Comparison of ENCODE assay signal across 24 mouse cellular contexts in the genomic region with DNA sequence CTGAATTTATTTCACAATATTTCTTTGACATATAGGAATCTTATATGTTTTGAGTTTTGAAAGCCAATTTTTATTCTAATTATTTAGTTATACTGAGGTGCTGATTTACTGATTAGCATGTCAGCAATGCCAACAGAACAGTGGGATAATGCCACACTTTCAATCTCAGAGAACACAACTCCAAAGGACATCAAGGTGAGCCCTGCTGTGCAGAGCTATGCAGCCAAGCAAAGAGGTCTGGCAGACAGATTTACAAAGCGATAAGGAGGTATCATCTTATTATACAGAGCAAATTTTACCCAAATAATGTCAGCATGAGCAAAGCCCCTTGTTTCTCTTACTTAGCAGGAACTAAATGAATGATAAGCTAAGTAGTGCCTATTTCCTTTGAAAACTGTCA.
DNase-seq lines count a peak whose midpoint lies in the region; TF ChIP-seq lines count a peak whose summit lies in the region.
"Had no signal": no experiment of that assay in that cellular context is flagged by ENCODE, and none has a peak within 500 bp of the region (broad histone marks: within the 10 kb centered on the region; RNA-seq: fewer than 3 reads in every experiment).

No protein-coding gene starts in this region.

- no peak overlapping the region for H3K4me3 ChIP-seq in left cerebral cortex, adult 2 months
- H3K4me3 ChIP-seq: embryonic facial prominence, embryonic 10.5 days; embryonic facial prominence, embryonic 13.5 days; erythroblast, embryonic 14.5 days; forebrain, embryonic 12.5 days; forebrain, embryonic 15.5 days; heart, embryonic 12.5 days; heart, embryonic 15.5 days; hindbrain, embryonic 10.5 days; hindbrain, embryonic 13.5 days; intestine, embryonic 15.5 days had no signal

- H3K27ac ChIP-seq in left cerebral cortex, adult 2 months, result peak overlapping the region; percentile 78
- H3K27ac ChIP-seq: embryonic facial prominence, embryonic 10.5 days; embryonic facial prominence, embryonic 13.5 days; forebrain, embryonic 12.5 days; forebrain, embryonic 15.5 days; heart, embryonic 15.5 days; hindbrain, embryonic 10.5 days; hindbrain, embryonic 13.5 days; intestine, embryonic 15.5 days had no signal

- TF ChIP-seq CTCF in left cerebral cortex, adult 2 months (IDR thresholded peaks at IDR 0.05), result no peak

- DNase-seq in cerebellum, postnatal 10 days, result peak; percentile 46 to 75
- no peak for DNase-seq in cerebellum, adult 9-10 months
- DNase-seq in left cerebral cortex, adult 2 months (ENCODE audit: extremely low spot score in 1 of 2, low spot score in 2 of 2), result no peak
- no peak for DNase-seq in left cerebral cortex, adult 8-10 months (ENCODE audit: low spot score in 2 of 2)
- DNase-seq in cerebellum, postnatal 36 days, result peak; percentile 9 to 16
- no peak for DNase-seq in c-Kit-positive CD71-positive TER-119-positive erythroid progenitor cells, embryonic 14.5 days (ENCODE audit: low spot score)
- DNase-seq: adrenal gland, adult 2 months; adrenal gland, postnatal 14 days; embryo, embryonic 11 days; gastrocnemius, postnatal 25 days; heart, adult 18-20 months; heart, postnatal 10 days; heart, postnatal 36 days; kidney, adult 11 months had no signal

- intact Hi-C loops in left cerebral cortex, adult 2 months (cut with DNase I), result no loop called here

Comparison
In these comparisons a context has a peak if more than half of its experiments do, and no peak if none do; other contexts are left out.
1. DNase-seq: peak in cerebellum, postnatal 10 days (2 of 2) and cerebellum, postnatal 36 days (2 of 2); none in cerebellum, adult 9-10 months (single experiment), left cerebral cortex, adult 2 months (0 of 2), left cerebral cortex, adult 8-10 months (0 of 2) and c-Kit-positive CD71-positive TER-119-positive erythroid progenitor cells, embryonic 14.5 days (single experiment).